Mouse (Mus musculus) kidney, embryonic 16.5 days (tissue): ENCODE measurements around the gene Nfix. TPM values are rescaled to one million over a fixed set of nuclear protein-coding genes. Genes with fewer than 3 reads are reported as not detected.
A peak's percentile ranks its signal among the peaks of the same experiment; 100 is the strongest.

ENCODE experiments used
- ATAC-seq: fragments of 200-750 bp; cut with Nextera tagmentation; 2 replicates; pipeline ENCODE4 v1.8.0; 2017; ENCODE audit warnings: moderate TSS enrichment; ENCODE audit not compliant: low FRiP score, low TSS enrichment
- H3K27ac ChIP-seq: fragments of 300-500 bp; sonication (generic); 2 replicates; pipeline ENCODE4 v1.5.1; 2014; ENCODE audit warnings: low read length
- H3K27me3 ChIP-seq: fragments of 300-500 bp; sonication (generic); 2 replicates; pipeline ENCODE4 v1.6.1; 2014; ENCODE audit warnings: low read length, control low read depth, mixed read lengths; ENCODE audit not compliant: insufficient read depth
- H3K36me3 ChIP-seq: fragments of 300-500 bp; sonication (generic); 2 replicates; pipeline ENCODE4 v1.6.1; 2014; ENCODE audit warnings: low read length, control low read depth, mixed read lengths; ENCODE audit not compliant: insufficient read depth
- H3K4me1 ChIP-seq: fragments of 300-500 bp; sonication (generic); 2 replicates; pipeline ENCODE4 v1.6.1; 2014; ENCODE audit warnings: low read length, control low read depth, mixed read lengths; ENCODE audit not compliant: insufficient read depth
- H3K4me2 ChIP-seq: fragments of 300-500 bp; sonication (generic); replicated peaks from 2 replicates; pipeline ENCODE4 v1.6.1; 2014; ENCODE audit warnings: low read depth, low read length
- H3K4me3 ChIP-seq: fragments of 300-500 bp; sonication (generic); 2 replicates; pipeline ENCODE4 v1.5.1; 2014; ENCODE audit warnings: mild to moderate bottlenecking, low read length
- H3K9ac ChIP-seq: fragments of 300-500 bp; sonication (generic); replicated peaks from 2 replicates; pipeline ENCODE4 v1.6.1; 2014; ENCODE audit warnings: low read length
- H3K9me3 ChIP-seq: fragments of 300-500 bp; sonication (generic); 2 replicates; pipeline ENCODE4 v1.6.1; 2016; ENCODE audit warnings: low read length, control low read depth
- WGBS: fragments of 180-500 bp; shearing (Covaris S2); extraction: QIAGEN DNeasy Blood & Tissue Kit; methylation state at CpG from one replicate; pipeline ENCODE4 v1.1.7; 2014; 5-methylcytosine and 5-hydroxymethylcytosine counted together
- polyA plus RNA-seq: library from polyadenylated mRNA; unstranded; fragments of >200 nt; fragmentation: Nextera tagmentation; extraction: Ambion mirVana; gene quantifications from 2 replicates; pipeline ENCODE4 v1.2.1, GENCODE M21; 2015

The Nfix gene
- polyA plus RNA-seq, 1 experiment from 2014 or later: 14.8 TPM

GRCm38 (mm10) chr8:84700526-84700925 is 99.6 kb downstream of the Nfix start:
- no peak for ATAC-seq
- H3K27ac ChIP-seq: peak overlapping the region; percentile 70
- H3K4me2 ChIP-seq: no peak overlapping the region
- no peak overlapping the region for H3K4me3 ChIP-seq
- H3K27me3 ChIP-seq: peaks cover 46% of the 10 kb centered on the region
- peaks cover 29% of the 10 kb centered on the region for H3K4me1 ChIP-seq
- WGBS: 81% methylated on average over 5 of the region's 5 CpGs
- peaks cover 35% of the 10 kb centered on the region for H3K36me3 ChIP-seq
- H3K9ac ChIP-seq: no peak overlapping the region
- no peaks in the 10 kb centered on the region for H3K9me3 ChIP-seq

DNA sequence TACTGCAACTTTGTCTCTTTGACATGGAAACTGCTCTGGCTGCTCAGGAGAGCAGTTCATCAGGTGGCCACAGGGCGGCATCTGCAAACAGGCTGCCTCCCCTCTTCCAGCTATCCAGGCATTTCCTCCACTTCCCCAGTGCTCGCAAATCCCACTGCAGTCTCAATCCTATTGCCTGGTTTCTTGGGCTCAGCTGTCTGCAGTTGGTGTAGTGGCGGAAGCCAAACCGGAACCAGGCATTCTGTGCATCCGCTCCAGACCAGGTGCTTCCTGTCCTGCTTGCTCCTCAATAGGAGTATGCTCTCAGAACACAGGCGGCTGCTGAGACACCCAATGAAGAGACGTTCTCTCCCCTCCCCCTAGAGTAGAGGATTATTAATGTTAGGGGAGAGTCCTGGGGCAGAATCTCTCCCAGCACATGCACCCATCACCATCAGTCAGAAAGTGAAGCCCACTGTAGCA is 100.3 kb downstream of the Nfix start:
- H3K27me3 ChIP-seq: peaks cover 40% of the 10 kb centered on the region
- H3K9me3 ChIP-seq: no peaks in the 10 kb centered on the region
- H3K4me3 ChIP-seq: no peak overlapping the region
- H3K27ac ChIP-seq: peak overlapping the region; percentile 72
- no peak overlapping the region for H3K4me2 ChIP-seq
- peak; percentile 32 for ATAC-seq
- H3K9ac ChIP-seq: no peak overlapping the region
- peaks cover 22% of the 10 kb centered on the region for H3K4me1 ChIP-seq
- WGBS: 62% methylated on average over 7 of the region's 7 CpGs
- H3K36me3 ChIP-seq: peaks cover 40% of the 10 kb centered on the region

- Histone ChIP-seq H3K36me3 (peaks cover 41% of the 10 kb centered on the region), H3K4me1 (peaks cover 15% of the 10 kb centered on the region), H3K9ac (no peak overlapping the region), H3K4me3 (no peak overlapping the region), H3K27me3 (peaks cover 31% of the 10 kb centered on the region), H3K4me2 (no peak overlapping the region), H3K27ac (peak overlapping the region; percentile 72), H3K9me3 (no peaks in the 10 kb centered on the region)
- no peak for ATAC-seq
- 81% methylated on average over 9 of the region's 9 CpGs for WGBS
Measured at GRCm38 (mm10) chr8:84698929-84699401, 101.2 kb downstream of the Nfix start.

GRCm38 (mm10) chr8:84698288-84698687 is 101.9 kb downstream of the Nfix start:
- Histone ChIP-seq H3K36me3 (peaks cover 47% of the 10 kb centered on the region), H3K9ac (no peak overlapping the region), H3K9me3 (no peaks in the 10 kb centered on the region), H3K4me1 (peaks cover 12% of the 10 kb centered on the region), H3K27me3 (peaks cover 24% of the 10 kb centered on the region), H3K4me2 (no peak overlapping the region), H3K27ac (no peak overlapping the region), H3K4me3 (no peak overlapping the region)
- WGBS: 91% methylated on average over 5 of the region's 5 CpGs
- no peak for ATAC-seq

DNA sequence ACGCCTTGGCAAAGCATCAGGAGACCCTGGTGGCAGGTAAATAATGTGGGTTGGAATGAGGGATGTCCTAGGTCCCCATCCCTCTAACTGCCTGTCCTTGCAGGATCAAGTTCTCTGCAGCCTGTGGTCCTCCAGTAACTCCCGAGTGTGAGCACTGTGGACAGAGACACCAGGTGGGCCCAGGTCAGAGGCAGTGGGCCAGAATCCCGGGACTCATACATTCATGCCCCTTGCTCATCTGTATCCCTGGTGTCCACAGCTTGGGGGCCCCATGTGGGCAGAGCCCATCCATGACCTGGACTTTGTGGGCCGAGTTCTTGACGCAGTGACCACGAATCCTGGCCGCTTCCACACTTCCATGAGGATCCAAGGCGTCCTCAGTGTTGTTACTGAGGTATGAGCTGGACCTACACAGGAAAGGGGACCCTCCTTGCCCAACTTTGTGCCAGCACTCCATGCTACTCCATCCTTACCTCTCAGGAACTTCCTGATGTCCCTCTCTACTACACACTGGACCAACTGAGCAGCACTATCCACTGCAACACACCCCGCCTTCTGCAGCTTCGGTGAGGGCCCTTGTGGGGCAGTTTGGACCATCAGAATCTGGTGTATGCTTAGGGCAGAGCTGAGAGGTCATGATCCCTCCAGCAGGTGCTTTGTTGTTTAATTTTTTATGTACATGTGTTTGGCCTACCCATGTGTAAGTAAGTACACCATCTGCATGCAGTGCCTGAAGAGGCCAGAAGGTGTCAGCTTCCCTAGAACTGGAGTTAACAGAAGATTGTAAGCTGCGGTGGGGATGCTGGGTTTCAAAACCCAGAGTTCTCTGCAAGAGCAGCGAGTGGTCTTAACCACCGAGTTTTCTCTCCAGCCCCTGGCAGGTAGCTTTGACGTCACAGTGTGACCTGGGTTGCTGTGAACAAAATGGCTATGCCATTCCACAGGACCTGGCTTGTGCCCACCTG is 102.7 kb downstream of the Nfix start:
- Histone ChIP-seq H3K4me3 (no peak overlapping the region), H3K27me3 (peaks cover 16% of the 10 kb centered on the region), H3K9me3 (no peaks in the 10 kb centered on the region), H3K36me3 (peaks cover 55% of the 10 kb centered on the region), H3K4me1 (peaks cover 12% of the 10 kb centered on the region), H3K27ac (no peak overlapping the region), H3K9ac (no peak overlapping the region), H3K4me2 (no peak overlapping the region)
- no peak for ATAC-seq
- 92% methylated on average over 14 of the region's 14 CpGs for WGBS

DNA sequence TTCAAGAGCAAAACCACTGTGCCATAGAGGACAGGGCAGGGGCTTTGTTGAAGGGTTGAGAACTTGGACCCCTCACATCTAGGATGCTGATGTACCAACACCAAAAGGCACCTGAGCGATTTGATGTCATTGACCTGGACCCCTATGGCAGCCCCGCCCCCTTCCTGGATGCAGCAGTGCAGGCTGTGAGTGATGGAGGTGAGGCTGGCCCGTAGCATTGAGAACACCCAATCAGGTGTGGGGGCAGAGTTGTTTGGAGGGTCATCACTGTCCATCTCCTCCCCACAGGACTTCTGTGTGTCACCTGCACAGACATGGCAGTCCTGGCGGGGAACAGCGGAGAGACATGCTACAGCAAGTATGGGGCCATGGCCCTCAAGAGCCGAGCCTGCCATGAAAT is 105.0 kb downstream of the Nfix start:
- H3K27me3 ChIP-seq: no peaks in the 10 kb centered on the region
- WGBS: 87% methylated on average over 6 of the region's 6 CpGs
- H3K36me3 ChIP-seq: peaks cover 67% of the 10 kb centered on the region

DNA sequence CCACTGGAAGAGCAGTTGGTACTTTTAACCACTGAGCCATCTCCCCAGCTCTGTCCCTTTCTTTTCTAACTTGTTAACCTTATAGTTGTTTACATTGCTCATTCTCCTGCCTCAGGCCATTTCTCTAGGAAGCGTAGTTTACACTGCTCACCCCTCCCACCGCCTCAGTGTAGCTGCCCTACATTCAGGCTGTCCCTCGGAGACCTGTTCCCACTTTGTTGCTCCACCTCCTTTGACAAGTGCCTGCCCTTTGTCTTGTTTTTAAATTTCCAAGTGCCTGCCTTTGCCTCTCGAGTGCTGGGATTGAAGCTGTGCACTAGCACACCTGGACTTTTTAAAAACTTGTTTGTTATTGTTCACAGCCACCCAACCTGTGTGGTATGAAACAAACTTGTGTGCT is 106.8 kb downstream of the Nfix start:
- H3K4me2 ChIP-seq: no peak overlapping the region
- no peak overlapping the region for H3K27ac ChIP-seq
- H3K36me3 ChIP-seq: peaks cover 55% of the 10 kb centered on the region
- no peaks in the 10 kb centered on the region for H3K9me3 ChIP-seq
- no peak for ATAC-seq
- no peak overlapping the region for H3K9ac ChIP-seq
- WGBS: 69% methylated on average over 4 of the region's 4 CpGs
- no peak overlapping the region for H3K4me3 ChIP-seq
- H3K4me1 ChIP-seq: peaks cover 17% of the 10 kb centered on the region
- H3K27me3 ChIP-seq: no peaks in the 10 kb centered on the region

More for the DNA sequence above, 105.0 kb downstream of the Nfix start:
- Histone ChIP-seq H3K9ac (no peak overlapping the region), H3K4me2 (no peak overlapping the region), H3K27ac (no peak overlapping the region), H3K4me1 (peaks cover 9% of the 10 kb centered on the region; the same call in 1 of the 2 replicates), H3K9me3 (no peaks in the 10 kb centered on the region), H3K4me3 (no peak overlapping the region)
- no peak for ATAC-seq

DNA sequence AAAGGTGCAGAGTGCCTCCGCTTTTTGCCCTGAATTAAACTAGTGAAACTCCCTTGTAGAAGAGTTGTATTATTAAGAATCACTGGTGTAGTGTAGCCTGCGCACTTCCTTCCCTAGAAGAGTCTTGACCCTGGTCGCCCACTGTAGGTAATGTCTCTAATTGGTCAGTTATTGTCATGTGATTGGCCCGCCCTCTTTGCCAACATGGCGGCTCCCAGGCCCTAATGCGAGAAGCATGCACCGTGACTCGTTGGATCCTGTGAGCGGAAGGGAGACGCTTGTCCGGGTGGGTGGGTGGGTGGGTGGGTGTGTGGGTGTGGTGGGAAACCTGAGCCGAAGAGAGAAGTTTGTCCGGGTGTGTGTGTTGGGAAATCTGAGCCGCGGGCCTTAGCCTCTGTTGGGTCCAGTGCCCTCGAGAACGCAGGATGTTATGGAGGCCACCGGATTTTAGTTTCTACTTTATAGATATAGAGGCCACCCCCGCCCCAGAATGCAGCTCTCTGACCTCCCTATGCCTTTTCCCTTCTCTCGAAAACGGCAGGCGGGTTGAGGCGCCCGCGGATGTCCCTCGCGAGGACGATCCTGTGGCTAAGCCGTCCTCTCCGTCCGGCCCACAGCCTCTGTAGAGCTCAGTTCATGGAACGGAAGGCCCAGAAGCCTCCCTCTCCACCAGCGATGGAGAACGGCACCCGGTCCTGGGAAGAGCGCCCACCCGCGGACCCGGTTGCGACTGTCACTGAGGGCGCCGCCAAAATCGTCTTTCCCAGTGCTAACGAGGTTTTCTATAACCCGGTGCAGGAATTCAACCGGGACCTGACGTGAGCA is 110.8 kb downstream of the Nfix start:
- under 1% methylated on average over 47 of the region's 47 CpGs for WGBS
- Histone ChIP-seq H3K27me3 (no peaks in the 10 kb centered on the region), H3K27ac (peak overlapping the region; percentile 74), H3K9me3 (no peaks in the 10 kb centered on the region), H3K9ac (peak overlapping the region; percentile 86), H3K36me3 (peaks cover 27% of the 10 kb centered on the region), H3K4me3 (peak overlapping the region; percentile 79), H3K4me2 (peak overlapping the region; percentile 85), H3K4me1 (peaks cover 42% of the 10 kb centered on the region)
- peak; percentile 85 for ATAC-seq

DNA sequence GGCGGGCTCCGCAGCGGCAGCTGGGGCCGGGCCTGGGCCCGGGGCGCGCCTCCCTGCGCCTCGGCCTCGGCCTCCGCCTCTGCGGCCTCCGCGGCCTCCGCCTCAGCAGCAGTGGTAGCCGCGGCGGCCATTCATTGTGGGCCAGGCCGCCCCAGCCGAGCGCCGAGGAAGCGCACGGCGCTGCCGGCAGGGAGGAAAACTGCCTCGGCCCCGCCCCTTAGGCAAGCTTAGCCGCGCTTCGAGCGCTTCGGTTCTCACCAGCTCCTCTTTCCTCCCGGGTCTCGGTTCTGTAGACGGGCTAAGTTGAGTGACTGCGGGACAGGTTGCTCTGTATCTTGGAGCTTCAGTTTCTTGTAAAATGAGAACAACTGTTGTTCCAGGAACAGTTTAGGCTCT is 112.4 kb downstream of the Nfix start, which contains the start of gene Nacc1:
TSS of gene Nacc1 (minus strand) at position 158 of the 396 bp plus-strand sequence.
- Histone ChIP-seq H3K4me1 (peaks cover 42% of the 10 kb centered on the region), H3K9me3 (no peaks in the 10 kb centered on the region), H3K27me3 (no peaks in the 10 kb centered on the region), H3K9ac (peak within 1 kb of the TSS; percentile 100), H3K4me3 (peak within 1 kb of the TSS; percentile 99), H3K36me3 (peaks cover 15% of the 10 kb centered on the region), H3K4me2 (peak within 1 kb of the TSS; percentile 85), H3K27ac (peak within 1 kb of the TSS; percentile 97)
- peak; percentile 83 for ATAC-seq
- 0% methylated on average over 35 of the region's 37 CpGs for WGBS
